Mouse (Mus musculus): ENCODE data around the gene Morn4. TPM values are rescaled to one million over a fixed set of nuclear protein-coding genes. Genes with fewer than 3 reads are reported as not detected.

The Morn4 gene
- total RNA-seq (2012; rRNA removed) (4.9 and 5.7 TPM in 2 replicates), polyA plus RNA-seq (2012; ENCODE audit: insufficient read depth in 1 of 2, insufficient read length in 2 of 2, low read depth in 1 of 2, low replicate concordance in 2 of 2, missing spikeins in 1 of 2) (10 to 100 TPM in 1 of 2 experiments, not detected in 1; 18.4 TPM)

DNA sequence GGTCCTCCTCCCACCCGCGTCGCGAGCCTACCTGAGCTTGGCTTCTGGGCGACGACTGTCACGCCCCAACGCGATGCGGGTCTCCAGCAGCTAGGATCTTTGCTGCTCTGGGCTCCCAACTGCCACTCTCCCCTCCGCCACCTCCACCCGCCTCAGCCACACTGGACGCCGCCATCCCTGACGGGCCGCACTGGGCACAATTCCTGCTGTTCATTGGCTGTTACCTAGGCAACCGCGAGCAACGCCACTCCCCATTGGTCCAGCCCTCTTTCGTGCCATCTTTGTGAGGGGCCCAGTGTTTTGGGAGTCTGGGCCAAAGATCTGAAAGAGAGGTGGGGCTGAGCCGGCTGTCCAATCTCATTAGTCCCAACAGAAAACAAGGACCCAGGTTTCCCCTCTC, at the start of gene Morn4:
Morn4 (minus strand) TSS at position 192 of the 400 bp plus-strand sequence.
- Histone ChIP-seq H3K4me3 (ENCODE audit: control insufficient read depth in 1 of 2, insufficient read depth in 1 of 2, low read depth in 2 of 2, low read length in 2 of 2) (no peak within 1 kb of the TSS), H3K9ac (ENCODE audit: control insufficient read depth, low read depth, low read length, poor library complexity, severe bottlenecking) (no peak within 1 kb of the TSS), H3K27me3 (ENCODE audit: control insufficient read depth in 1 of 2, insufficient read depth in 2 of 2, low read length in 2 of 2) (peaks cover 0 to 3% of the 10 kb centered on the region in 2 experiments; a peak in 2 of 4 replicates), H3K79me2 (ENCODE audit: control insufficient read depth, insufficient read depth, low read length, poor library complexity) (peaks cover 5% of the 10 kb centered on the region), H3K36me3 (ENCODE audit: control insufficient read depth in 1 of 2, insufficient read depth in 2 of 2, low read length in 2 of 2) (peaks cover 0 to 7% of the 10 kb centered on the region in 2 experiments; a peak in 2 of 4 replicates), H3K27ac (ENCODE audit: control insufficient read depth, low read depth, low read length) (no peak within 1 kb of the TSS), H3K4me1 (ENCODE audit: control insufficient read depth in 1 of 2, insufficient read depth in 2 of 2, low read length in 2 of 2) (peaks cover 2 to 4% of the 10 kb centered on the region in 2 experiments; a peak in 3 of 4 replicates), H3K9me3 (replicated peaks; ENCODE audit: insufficient read depth, low read length) (no peaks in the 10 kb centered on the region)
- no peak for TF ChIP-seq SIN3A (IDR thresholded peaks at IDR 0.05; ENCODE audit: low read length)
- no peak for TF ChIP-seq GABPA (IDR thresholded peaks at IDR 0.05; ENCODE audit: low read depth, low read length)
- no peak for TF ChIP-seq POLR2AphosphoS2 (IDR thresholded peaks at IDR 0.05; ENCODE audit: low read length)
- no peak for TF ChIP-seq POLR2AphosphoS5 (IDR thresholded peaks at IDR 0.05; ENCODE audit: borderline replicate concordance, low read depth, low read length)
- no peak for TF ChIP-seq NRF1 (IDR thresholded peaks at IDR 0.05; ENCODE audit: insufficient read depth, low read depth, low read length, poor library complexity, severe bottlenecking)
- no peak for TF ChIP-seq HCFC1 (IDR thresholded peaks at IDR 0.05; ENCODE audit: low read depth, low read length)
- TF ChIP-seq USF1 (IDR thresholded peaks at IDR 0.05; ENCODE audit: low read depth, low read length): no peak
- no peak for TF ChIP-seq MEF2A (IDR thresholded peaks at IDR 0.05; ENCODE audit: extremely low read depth, insufficient replicate concordance, low read depth, low read length, poor library complexity, severe bottlenecking)
- TF ChIP-seq BHLHE40 (IDR thresholded peaks at IDR 0.05; ENCODE audit: borderline replicate concordance, low read depth, low read length): no peak
- no peak for TF ChIP-seq ETS1 (IDR thresholded peaks at IDR 0.05; ENCODE audit: low read depth, low read length)
- no peak for TF ChIP-seq POLR2A (IDR thresholded peaks at IDR 0.05; ENCODE audit: control insufficient read depth in 1 of 2, insufficient read depth in 1 of 2, low read depth in 1 of 2, low read length in 2 of 2, poor library complexity in 1 of 2)
- no peak for TF ChIP-seq SMC3 (IDR thresholded peaks at IDR 0.05; ENCODE audit: low read depth, low read length)
- no peak for TF ChIP-seq TAL1 (IDR thresholded peaks at IDR 0.05; ENCODE audit: low read length)
- no peak for TF ChIP-seq ZMIZ1 (IDR thresholded peaks at IDR 0.05; ENCODE audit: low read depth, low read length)
- no peak for DNase-seq (ENCODE audit: low read depth, low spot score)

DNA sequence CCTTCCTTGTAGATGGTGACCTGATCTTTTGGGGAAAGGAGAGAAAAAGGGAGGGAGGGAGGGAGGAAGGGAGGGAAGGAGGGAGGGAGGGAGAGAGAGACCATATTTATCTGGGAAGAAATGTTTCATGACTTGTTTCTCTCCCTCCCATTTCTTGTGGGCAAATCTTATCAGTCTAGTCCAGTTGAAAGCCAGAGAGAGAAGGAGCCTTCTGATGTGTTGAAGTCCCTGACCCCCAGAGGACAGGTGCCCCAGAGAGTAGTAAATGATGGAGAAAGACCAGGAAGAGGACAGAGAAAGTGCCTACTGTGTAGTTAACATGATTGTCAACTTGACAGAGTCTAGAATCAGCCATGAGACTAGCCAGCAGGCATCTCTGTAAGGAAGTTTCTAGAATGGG, 48.9 kb upstream of the Morn4 start:
- H3K9me3 ChIP-seq (replicated peaks; ENCODE audit: insufficient read depth, low read length): no peaks in the 10 kb centered on the region
- no peak for DNase-seq (ENCODE audit: low read depth, low spot score)
- H3K36me3 ChIP-seq (ENCODE audit: control insufficient read depth in 1 of 2, insufficient read depth in 2 of 2, low read length in 2 of 2): peaks cover 0 to 60% of the 10 kb centered on the region in 2 experiments; a peak in 2 of 4 replicates
- H3K9ac ChIP-seq (ENCODE audit: control insufficient read depth, low read depth, low read length, poor library complexity, severe bottlenecking): no peak overlapping the region
- H3K4me3 ChIP-seq (ENCODE audit: control insufficient read depth in 1 of 2, insufficient read depth in 1 of 2, low read depth in 2 of 2, low read length in 2 of 2): no peak overlapping the region
- no peaks in the 10 kb centered on the region for H3K79me2 ChIP-seq (ENCODE audit: control insufficient read depth, insufficient read depth, low read length, poor library complexity)
- no peaks in the 10 kb centered on the region for H3K27me3 ChIP-seq (ENCODE audit: control insufficient read depth in 1 of 2, insufficient read depth in 2 of 2, low read length in 2 of 2)
- H3K4me1 ChIP-seq (ENCODE audit: control insufficient read depth in 1 of 2, insufficient read depth in 2 of 2, low read length in 2 of 2): peaks cover 38 to 58% of the 10 kb centered on the region in 2 experiments
- H3K27ac ChIP-seq (ENCODE audit: control insufficient read depth, low read depth, low read length): no peak overlapping the region
- TF ChIP-seq E2F4 (IDR thresholded peaks at IDR 0.05; ENCODE audit: borderline replicate concordance, low read depth, low read length): no peak
- TF ChIP-seq ETS1 (IDR thresholded peaks at IDR 0.05; ENCODE audit: low read depth, low read length): no peak
- TF ChIP-seq GATA1 (IDR thresholded peaks at IDR 0.05; ENCODE audit: low read depth, low read length): peak; percentile 46
- peak; percentile 53; the same call in 1 of the 2 replicates for TF ChIP-seq TCF12 (IDR thresholded peaks at IDR 0.05; ENCODE audit: low read depth, low read length)
- TF ChIP-seq EP300 (IDR thresholded peaks at IDR 0.05; ENCODE audit: low read depth in 1 of 2, low read length in 2 of 2): peak in 1 of 2 experiments; percentile 59; a peak in 2 of 4 replicates

All from MEL (cell line).